Mouse (Mus musculus): Measurements from ENCODE around the gene Stox2.

DNA sequence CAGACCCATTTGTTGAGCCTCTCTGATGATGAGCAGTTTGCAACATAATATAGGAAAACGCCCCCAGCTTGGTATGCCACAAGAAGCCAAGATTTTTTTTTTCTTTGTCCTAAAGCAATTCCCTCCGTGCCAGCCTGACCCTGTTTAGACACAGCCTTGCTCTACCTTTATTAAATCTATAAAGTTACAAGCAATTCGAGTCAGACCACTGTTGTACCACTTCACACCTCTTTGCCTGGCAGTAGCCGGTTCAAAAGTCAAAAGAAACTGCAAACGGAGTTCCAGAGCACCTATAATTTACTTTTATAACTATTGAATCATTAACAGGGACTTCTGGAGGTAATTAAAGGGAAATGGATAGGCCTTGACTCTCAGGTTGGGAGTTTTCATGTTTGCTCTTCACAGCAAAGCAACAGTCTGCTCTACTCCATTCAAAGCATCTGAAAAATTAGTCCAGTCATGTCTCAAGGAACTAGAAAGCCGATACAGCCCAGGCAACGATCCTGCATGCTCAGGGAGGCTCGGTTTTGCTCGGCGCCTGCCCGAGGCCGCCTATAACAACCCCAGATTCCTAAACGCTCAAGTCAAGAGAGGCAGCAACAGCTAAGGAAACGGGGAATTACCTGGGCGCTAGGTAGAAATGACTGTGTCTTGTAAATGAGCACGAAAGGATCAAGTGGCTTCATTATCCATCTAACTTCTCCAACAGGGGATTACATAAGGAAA, 77.0 kb downstream of the Stox2 start:
- TF ChIP-seq EP300 (IDR thresholded peaks at IDR 0.05): no peak
- TF ChIP-seq CTCF (IDR thresholded peaks at IDR 0.05): no peak

All from lung, postnatal 0 days (tissue).